Mouse (Mus musculus) gastrocnemius, postnatal 25 days (tissue): ENCODE results near the gene Styxl1. TPM values are rescaled to one million over a fixed set of nuclear protein-coding genes. Genes with fewer than 3 reads are reported as not detected.

Experiments used
- DNase-seq: peaks from one replicate; pipeline ENCODE4 v3.0.0; 2022
- total RNA-seq, 2 experiments: library from RNA; stranded (reverse); gene quantifications; 1 replicate in 1 of 2; 2 replicates in 1 of 2; pipeline ENCODE4 v1.2.3; 2021

The Styxl1 gene
- total RNA-seq, 2 experiments from 2014 or later: not detected

- DNase-seq: no peak
These were observed 52.2 kb downstream of the Styxl1 start for GRCm38 (mm10) chr5:135725991-135726390.

- peak; percentile 63 for DNase-seq
These were observed 52.8 kb downstream of the Styxl1 start for GRCm38 (mm10) chr5:135725391-135725841.

- DNase-seq: no peak
These were observed 53.5 kb downstream of the Styxl1 start for GRCm38 (mm10) chr5:135724536-135725322.

- no peak for DNase-seq
These were observed 54.9 kb downstream of the Styxl1 start for GRCm38 (mm10) chr5:135723165-135723751.

- DNase-seq: peak; percentile 56
These were observed 56.1 kb downstream of the Styxl1 start for GRCm38 (mm10) chr5:135722121-135722520.

GRCm38 (mm10) chr5:135721076-135721475, 57.1 kb downstream of the Styxl1 start:
- no peak for DNase-seq

- no peak for DNase-seq
These were observed 58.1 kb downstream of the Styxl1 start for GRCm38 (mm10) chr5:135720121-135720520.

GRCm38 (mm10) chr5:135719586-135720120, 58.5 kb downstream of the Styxl1 start:
- no peak for DNase-seq

- DNase-seq: no peak
These were observed 62.6 kb downstream of the Styxl1 start for GRCm38 (mm10) chr5:135715624-135716023.

- DNase-seq: peak; percentile 61
These were observed 64.6 kb downstream of the Styxl1 start for GRCm38 (mm10) chr5:135713441-135714218.

GRCm38 (mm10) chr5:135712803-135713202, 65.4 kb downstream of the Styxl1 start:
- no peak for DNase-seq

GRCm38 (mm10) chr5:135711582-135712355, 66.4 kb downstream of the Styxl1 start:
- no peak for DNase-seq

- no peak for DNase-seq
These were observed 67.5 kb downstream of the Styxl1 start for GRCm38 (mm10) chr5:135710599-135711214.

GRCm38 (mm10) chr5:135709716-135710115, 68.5 kb downstream of the Styxl1 start:
- no peak for DNase-seq

GRCm38 (mm10) chr5:135707855-135708254, 70.3 kb downstream of the Styxl1 start:
- DNase-seq: peak; percentile 37

- DNase-seq: no peak
These were observed 71.1 kb downstream of the Styxl1 start for GRCm38 (mm10) chr5:135707039-135707438.

- DNase-seq: no peak
These were observed 72.8 kb downstream of the Styxl1 start for GRCm38 (mm10) chr5:135705383-135705782.

GRCm38 (mm10) chr5:135703431-135703830, 74.8 kb downstream of the Styxl1 start:
- no peak for DNase-seq

GRCm38 (mm10) chr5:135702682-135703192, 75.4 kb downstream of the Styxl1 start:
- no peak for DNase-seq

GRCm38 (mm10) chr5:135702190-135702589, 76.0 kb downstream of the Styxl1 start:
- no peak for DNase-seq

GRCm38 (mm10) chr5:135701601-135702000, 76.6 kb downstream of the Styxl1 start:
- no peak for DNase-seq
